Mouse (Mus musculus): ENCODE data around the gene Ppp1r3e. TPM values are rescaled to one million over a fixed set of nuclear protein-coding genes. Genes with fewer than 3 reads are reported as not detected.

Gene Ppp1r3e
- polyA plus RNA-seq, 1 experiment from 2014 or later = 1.0 TPM

Other genes with a start within 250 kb of the Ppp1r3e start
- not detected in 2 replicates for gene Gm17606, start 236.6 kb downstream of the Ppp1r3e start, polyA plus RNA-seq (2016; fragmentation: Nextera tagmentation; extraction: Ambion mirVana)
- 4.7 and 5.4 TPM in 2 replicates for gene Cdh24, start 236.2 kb downstream of the Ppp1r3e start, polyA plus RNA-seq (2016; fragmentation: Nextera tagmentation; extraction: Ambion mirVana)
- 104 and 109 TPM in 2 replicates for gene 1700123O20Rik, start 191.3 kb downstream of the Ppp1r3e start, polyA plus RNA-seq (2016; fragmentation: Nextera tagmentation; extraction: Ambion mirVana)
- gene Acin1, start 190.6 kb downstream of the Ppp1r3e start, polyA plus RNA-seq (2016; fragmentation: Nextera tagmentation; extraction: Ambion mirVana) = 142 and 146 TPM in 2 replicates
- gene Gm29776, start 178.7 kb downstream of the Ppp1r3e start, polyA plus RNA-seq (2016; fragmentation: Nextera tagmentation; extraction: Ambion mirVana) = not detected in 2 replicates
- not detected in 2 replicates for gene Cebpe, start 165.4 kb downstream of the Ppp1r3e start, polyA plus RNA-seq (2016; fragmentation: Nextera tagmentation; extraction: Ambion mirVana)
- gene Slc7a8, start 95.6 kb downstream of the Ppp1r3e start, polyA plus RNA-seq (2016; fragmentation: Nextera tagmentation; extraction: Ambion mirVana) = 1.0 and 2.3 TPM in 2 replicates
- gene Rnf212b, start 63.4 kb downstream of the Ppp1r3e start, polyA plus RNA-seq (2016; fragmentation: Nextera tagmentation; extraction: Ambion mirVana) = not detected in 2 replicates
- gene Homez, start 6.6 kb downstream of the Ppp1r3e start, polyA plus RNA-seq (2016; fragmentation: Nextera tagmentation; extraction: Ambion mirVana) = 24.0 and 29.5 TPM in 2 replicates
- 2.2 and 2.5 TPM in 2 replicates for gene Bcl2l2, start 5.8 kb upstream of the Ppp1r3e start, polyA plus RNA-seq (2016; fragmentation: Nextera tagmentation; extraction: Ambion mirVana)
- not detected in 2 replicates for gene Gm20521, start 5.9 kb upstream of the Ppp1r3e start, polyA plus RNA-seq (2016; fragmentation: Nextera tagmentation; extraction: Ambion mirVana)
- 168 and 174 TPM in 2 replicates for gene Pabpn1, start 14.9 kb upstream of the Ppp1r3e start, polyA plus RNA-seq (2016; fragmentation: Nextera tagmentation; extraction: Ambion mirVana)
- 38.8 and 40.0 TPM in 2 replicates for gene Slc22a17, start 35.6 kb upstream of the Ppp1r3e start, polyA plus RNA-seq (2016; fragmentation: Nextera tagmentation; extraction: Ambion mirVana)
- gene Efs, start 48.6 kb upstream of the Ppp1r3e start, polyA plus RNA-seq (2016; fragmentation: Nextera tagmentation; extraction: Ambion mirVana) = 38.3 and 39.0 TPM in 2 replicates
- not detected in 2 replicates for gene Il25, start 55.1 kb upstream of the Ppp1r3e start, polyA plus RNA-seq (2016; fragmentation: Nextera tagmentation; extraction: Ambion mirVana)
- gene Cmtm5, start 58.7 kb upstream of the Ppp1r3e start, polyA plus RNA-seq (2016; fragmentation: Nextera tagmentation; extraction: Ambion mirVana) = 0.26 and 0.81 TPM in 2 replicates
- gene Myh6, start 89.4 kb upstream of the Ppp1r3e start, polyA plus RNA-seq (2016; fragmentation: Nextera tagmentation; extraction: Ambion mirVana) = 0.38 and 0.41 TPM in 2 replicates
- gene Gm17428, start 99.4 kb upstream of the Ppp1r3e start, polyA plus RNA-seq (2016; fragmentation: Nextera tagmentation; extraction: Ambion mirVana) = not detected in 2 replicates
- 0.63 and 0.72 TPM in 2 replicates for gene Myh7, start 117.1 kb upstream of the Ppp1r3e start, polyA plus RNA-seq (2016; fragmentation: Nextera tagmentation; extraction: Ambion mirVana)
- gene Ngdn, start 137.9 kb upstream of the Ppp1r3e start, polyA plus RNA-seq (2016; fragmentation: Nextera tagmentation; extraction: Ambion mirVana) = 102 and 104 TPM in 2 replicates
- gene Zfhx2, start 214.8 kb upstream of the Ppp1r3e start, polyA plus RNA-seq (2016; fragmentation: Nextera tagmentation; extraction: Ambion mirVana) = 8.1 and 9.2 TPM in 2 replicates
- 30.5 and 31.4 TPM in 2 replicates for gene Thtpa, start 217.2 kb upstream of the Ppp1r3e start, polyA plus RNA-seq (2016; fragmentation: Nextera tagmentation; extraction: Ambion mirVana)
- 16.4 and 18.5 TPM in 2 replicates for gene Ap1g2, start 229.0 kb upstream of the Ppp1r3e start, polyA plus RNA-seq (2016; fragmentation: Nextera tagmentation; extraction: Ambion mirVana)
- 0.31 and 0.56 TPM in 2 replicates for gene Jph4, start 239.4 kb upstream of the Ppp1r3e start, polyA plus RNA-seq (2016; fragmentation: Nextera tagmentation; extraction: Ambion mirVana)